Comparison of ENCODE assay signal across 10 mouse cellular contexts in genomic region chr10:44755355-44755957, GRCm38 (mm10).
DNase-seq lines count a peak whose midpoint lies in the region; ATAC-seq and TF ChIP-seq lines count a peak whose summit lies in the region.
"Had no signal": no experiment of that assay in that cellular context is flagged by ENCODE, and none has a peak within 500 bp of the region (broad histone marks: within the 10 kb centered on the region; RNA-seq: fewer than 3 reads in every experiment).

No protein-coding gene starts in this region.

- peak; percentile 61 for DNase-seq in heart, postnatal 4 days
- DNase-seq in heart, postnatal 25 days (ENCODE audit: low spot score) = no peak
- DNase-seq in 3134 (ENCODE audit: extremely low read depth, insufficient read length, low spot score) = peak; percentile 12
- DNase-seq in adrenal gland, adult 2 months = peak; percentile 79
- peak; percentile 69 for DNase-seq in hindbrain, postnatal 0 days (ENCODE audit: low spot score)
- DNase-seq in right cerebral cortex, adult 2 months (ENCODE audit: low spot score in 2 of 2) = peak; percentile 69 to 74
- no peak for DNase-seq in urinary bladder, postnatal 25 days (ENCODE audit: low spot score)
- no peak for DNase-seq in thymus, postnatal 25 days

- no peak overlapping the region for H3K9ac ChIP-seq in hindbrain, postnatal 0 days (replicated peaks; ENCODE audit: low read length)
- H3K9ac ChIP-seq: liver, embryonic 14.5 days had no signal

- 0 out of 2 replicates have a peak, but pooled peaks cover 6% of the 10 kb centered on the region for H3K4me1 ChIP-seq in hindbrain, postnatal 0 days (ENCODE audit: insufficient read depth, low read length)

- peak; percentile 79 for ATAC-seq in hindbrain, postnatal 0 days

- no peaks in the 10 kb centered on the region for H3K36me3 ChIP-seq in hindbrain, postnatal 0 days (ENCODE audit: insufficient read depth, low read length)

- WGBS in hindbrain, postnatal 0 days = 34% methylated on average over 6 of the region's 6 CpGs

- TF ChIP-seq CTCF in hindbrain, postnatal 0 days (IDR thresholded peaks at IDR 0.05; ENCODE audit: low read depth) = no peak

- intact Hi-C loops in heart, postnatal 25 days (cut with DNase I) = loop anchor here (5.0 kb wide), 1 partner anchor 247 kb away; no protein-coding TSS in a partner anchor

- no peak overlapping the region for H3K4me3 ChIP-seq in hindbrain, postnatal 0 days (ENCODE audit: low read length)
- H3K4me3 ChIP-seq: erythroblast, embryonic 14.5 days had no signal

- no peak overlapping the region for H3K4me2 ChIP-seq in hindbrain, postnatal 0 days (ENCODE audit: low read depth, low read length)

- H3K27ac ChIP-seq in hindbrain, postnatal 0 days = no peak overlapping the region
- H3K27ac ChIP-seq: liver, embryonic 14.5 days had no signal

- H3K27me3 ChIP-seq in hindbrain, postnatal 0 days (ENCODE audit: insufficient read depth, low read length) = no peaks in the 10 kb centered on the region

- H3K9me3 ChIP-seq in hindbrain, postnatal 0 days (ENCODE audit: low read length) = no peaks in the 10 kb centered on the region

Comparison
In these comparisons a context has a peak if more than half of its experiments do, and no peak if none do; other contexts are left out.
1. DNase-seq: peak in heart, postnatal 4 days (single experiment), 3134 (single experiment), adrenal gland, adult 2 months (single experiment), hindbrain, postnatal 0 days (single experiment) and right cerebral cortex, adult 2 months (2 of 2); none in heart, postnatal 25 days (single experiment), urinary bladder, postnatal 25 days (single experiment) and thymus, postnatal 25 days (single experiment).